Mouse (Mus musculus): ENCODE data around the gene Sec23a. TPM values are rescaled to one million over a fixed set of nuclear protein-coding genes. Genes with fewer than 3 reads are reported as not detected.

The Sec23a gene
- polyA plus RNA-seq, 1 experiment from 2014 or later, result 69.3 TPM

Other genes starting within 250 kb of the Sec23a start
- gene Gemin2, start 1.4 kb upstream of the Sec23a start, polyA plus RNA-seq (2015; fragmentation: Nextera tagmentation; extraction: Ambion mirVana), result 26.3 and 30.1 TPM in 2 replicates
- 97.0 and 98.2 TPM in 2 replicates for gene Trappc6b, start 49.5 kb upstream of the Sec23a start, polyA plus RNA-seq (2015; fragmentation: Nextera tagmentation; extraction: Ambion mirVana)
- 76.7 and 87.0 TPM in 2 replicates for gene Pnn, start 54.9 kb upstream of the Sec23a start, polyA plus RNA-seq (2015; fragmentation: Nextera tagmentation; extraction: Ambion mirVana)
- gene Mia2, start 83.8 kb upstream of the Sec23a start, polyA plus RNA-seq (2015; fragmentation: Nextera tagmentation; extraction: Ambion mirVana), result 55.8 and 56.6 TPM in 2 replicates
- 3.5 and 3.9 TPM in 2 replicates for gene Fbxo33, start 207.7 kb upstream of the Sec23a start, polyA plus RNA-seq (2015; fragmentation: Nextera tagmentation; extraction: Ambion mirVana)

All from lung, embryonic 16.5 days (tissue).